Mouse (Mus musculus): Measurements from ENCODE around the gene Tmub2.

GRCm38 (mm10) chr11:102240636-102241035 is 44.1 kb upstream of the Tmub2 start:
- TF ChIP-seq CTCF (conservative IDR thresholded peaks at IDR 0.05; ENCODE audit: insufficient read depth, insufficient read length, low read depth, low read length) (no peak), POLR2A (IDR thresholded peaks at IDR 0.05; ENCODE audit: low read depth, low read length) (no peak)
